Mouse (Mus musculus) cerebellum, postnatal 36 days (tissue): ENCODE measurements at regions not wholly inside any gene's neighbourhood (a gene's known extent, or its start where the extent isn't known, plus 50 kb on each side); places are given as distances from the start of the nearest gene placed in this dataset.

Experiments used
- DNase-seq, 2 experiments: peaks; one replicate each; pipeline ENCODE4 v3.0.0; 2021 to 2022; ENCODE audit warnings: mixed read lengths in 2 of 2

DNA sequence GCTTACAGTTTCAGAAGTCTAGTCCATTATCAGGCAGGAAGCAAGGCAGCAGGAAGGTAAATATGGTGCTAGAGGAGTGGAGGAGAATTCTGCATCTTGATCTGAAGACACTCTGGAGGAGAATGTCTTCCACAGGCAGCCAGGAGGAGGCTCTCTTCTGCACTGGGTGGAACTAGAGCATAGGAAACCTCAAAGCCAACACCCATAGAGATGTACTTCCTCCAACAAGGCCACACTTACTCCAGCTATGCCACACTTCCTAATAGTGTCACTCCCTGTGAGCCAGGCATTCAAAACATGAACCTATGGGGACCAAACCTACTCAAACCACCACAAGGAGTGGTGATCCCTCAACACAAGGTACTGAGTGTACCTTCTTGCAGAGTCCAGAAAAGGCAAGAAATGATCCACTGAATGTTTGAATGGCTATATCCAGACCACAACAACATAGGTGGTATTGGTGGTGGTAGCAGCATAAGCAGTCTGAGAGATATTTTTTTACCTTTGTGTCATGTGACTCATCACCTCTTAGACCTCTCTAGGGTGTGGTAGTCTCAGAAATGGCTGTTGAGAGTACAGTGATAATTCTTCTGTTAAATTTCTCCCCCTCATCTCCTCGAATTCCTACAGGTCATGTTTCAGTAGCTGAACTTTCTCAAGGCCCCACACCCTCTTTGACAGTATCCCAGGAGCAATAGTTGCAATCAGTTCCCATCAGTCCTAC lies 152.3 kb upstream of the Mbnl1 start:
- DNase-seq = no peak

DNA sequence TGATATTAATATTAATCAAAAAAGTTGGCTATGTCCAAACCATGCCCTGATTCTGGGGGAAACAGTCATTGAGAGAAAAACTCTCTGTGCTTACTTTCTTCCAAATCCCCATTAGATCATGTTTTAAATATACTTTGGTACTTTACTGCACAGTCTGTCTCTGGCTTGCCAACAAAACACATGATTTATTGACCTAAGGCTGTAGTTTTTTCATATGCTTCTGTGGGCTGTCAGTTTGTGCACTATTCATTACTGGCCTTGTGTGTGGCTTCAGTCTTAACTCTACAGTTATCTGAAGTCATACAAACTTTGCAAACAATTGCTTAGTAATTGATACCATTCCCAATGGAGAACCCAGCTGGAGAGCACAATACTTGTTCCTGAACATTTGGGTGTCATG lies 149.1 kb upstream of the Mbnl1 start:
- no peak for DNase-seq

DNA sequence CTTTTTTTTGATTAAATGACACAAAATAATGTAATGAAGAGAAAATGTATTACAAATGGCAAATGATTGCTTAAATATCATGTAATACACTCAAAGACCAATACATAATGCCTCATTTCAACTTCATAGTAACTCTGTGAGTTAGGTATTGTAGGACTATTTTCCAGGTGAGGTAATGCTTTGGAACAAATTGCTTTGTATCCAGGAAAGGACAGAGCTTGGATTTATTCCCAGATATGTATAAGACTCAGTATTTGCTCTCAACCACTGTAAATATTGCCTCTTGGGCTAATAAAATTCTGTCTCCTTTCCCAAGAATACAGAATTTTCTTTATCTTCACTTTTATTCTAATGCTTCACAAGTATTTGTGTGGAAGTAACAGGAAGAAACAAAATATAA lies 148.2 kb upstream of the Mbnl1 start:
- DNase-seq = no peak

DNA sequence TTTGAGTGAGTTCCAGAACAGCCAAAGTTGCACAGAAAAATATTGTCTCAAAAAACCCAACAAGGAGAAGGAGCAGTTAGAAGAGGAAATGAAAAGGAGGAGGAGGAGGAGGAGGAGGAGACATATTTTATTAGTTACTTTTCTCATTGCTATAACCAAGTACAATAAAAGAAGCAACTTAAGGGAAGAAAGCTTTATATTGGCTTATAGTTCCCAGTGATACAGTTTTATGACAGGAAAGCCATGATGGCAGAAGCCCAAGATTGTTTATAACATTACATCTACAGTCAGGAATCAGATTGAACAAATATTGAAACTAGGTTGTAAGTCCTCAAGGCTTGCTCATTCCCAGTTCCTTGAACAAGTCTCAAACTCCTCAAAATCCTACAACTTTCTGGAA lies 147.7 kb upstream of the Mbnl1 start:
- no peak for DNase-seq

DNA sequence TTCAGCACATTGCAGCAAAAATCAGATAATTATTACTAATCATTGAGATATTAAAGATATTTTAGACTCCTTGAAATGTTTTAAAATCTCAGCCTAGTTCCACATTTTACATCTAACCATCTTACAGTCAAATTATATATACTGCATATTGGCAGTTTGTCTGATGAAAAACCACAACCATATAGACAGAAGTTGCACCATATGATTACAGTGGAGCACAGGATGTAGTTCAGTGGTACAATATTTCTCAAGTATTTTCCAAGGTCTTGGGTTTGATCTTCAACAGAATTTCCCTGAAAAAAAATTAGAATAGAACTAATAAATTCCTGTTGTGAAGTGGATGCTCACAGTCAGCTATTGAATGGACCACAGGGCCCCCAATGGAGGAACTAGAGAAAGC lies 140.2 kb upstream of the Mbnl1 start:
- DNase-seq = no peak

DNA sequence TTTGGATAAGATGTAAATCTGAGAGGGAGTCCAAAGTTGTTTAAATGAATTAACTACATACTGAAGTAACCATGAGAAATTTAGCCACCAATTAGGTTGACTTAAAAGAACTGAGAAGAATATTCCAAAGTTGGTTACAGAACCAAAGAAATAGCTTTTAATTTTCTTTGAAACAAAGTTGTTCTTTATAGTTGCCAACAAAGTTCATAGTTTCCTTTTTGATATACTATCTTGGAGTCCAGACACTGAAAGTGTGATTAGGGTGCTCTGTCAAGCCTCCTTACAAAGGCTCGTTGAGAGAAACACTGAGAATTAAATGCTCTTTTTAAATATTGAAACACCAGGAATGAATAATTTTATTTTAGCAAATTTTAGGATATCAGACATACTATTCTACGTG lies 139.0 kb upstream of the Mbnl1 start:
- no peak for DNase-seq

DNA sequence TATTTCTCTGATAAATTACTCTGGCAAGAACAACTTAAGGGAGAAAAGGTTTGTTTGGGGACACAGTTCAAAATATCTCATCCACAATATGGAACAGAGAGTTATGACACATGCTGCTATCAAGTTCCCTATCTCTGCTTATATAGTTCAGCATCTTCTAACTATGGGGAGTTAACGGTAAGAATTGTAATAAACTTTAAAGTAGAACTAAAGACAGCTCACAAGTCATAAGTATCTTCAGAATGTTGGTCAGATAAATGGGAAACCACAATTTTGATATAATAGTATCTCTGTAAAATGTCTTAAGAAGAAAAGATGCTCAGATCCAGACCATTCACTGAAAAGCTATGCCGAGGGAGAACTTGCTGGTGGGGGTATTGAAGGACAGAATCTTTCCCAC lies 138.5 kb upstream of the Mbnl1 start:
- no peak for DNase-seq

DNA sequence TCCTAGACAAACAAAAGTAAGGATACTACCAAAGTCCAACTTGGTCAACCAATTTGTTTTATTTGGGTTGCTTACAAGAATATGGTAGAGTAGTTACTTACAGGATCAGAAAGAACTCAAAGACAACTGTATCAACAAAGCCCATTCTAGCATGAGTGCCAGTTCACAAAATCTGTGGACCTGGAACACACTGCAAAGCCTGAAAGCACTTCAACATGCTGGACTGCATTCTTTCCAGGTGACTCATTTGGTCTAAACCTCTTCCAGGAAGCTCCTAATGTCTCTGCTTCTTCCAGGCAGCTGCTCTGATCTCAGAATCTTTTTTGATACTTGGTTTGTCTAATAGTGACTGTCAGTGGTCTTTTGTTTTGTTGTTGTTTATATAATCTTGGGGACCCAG lies 126.2 kb upstream of the Mbnl1 start:
- DNase-seq = no peak

DNA sequence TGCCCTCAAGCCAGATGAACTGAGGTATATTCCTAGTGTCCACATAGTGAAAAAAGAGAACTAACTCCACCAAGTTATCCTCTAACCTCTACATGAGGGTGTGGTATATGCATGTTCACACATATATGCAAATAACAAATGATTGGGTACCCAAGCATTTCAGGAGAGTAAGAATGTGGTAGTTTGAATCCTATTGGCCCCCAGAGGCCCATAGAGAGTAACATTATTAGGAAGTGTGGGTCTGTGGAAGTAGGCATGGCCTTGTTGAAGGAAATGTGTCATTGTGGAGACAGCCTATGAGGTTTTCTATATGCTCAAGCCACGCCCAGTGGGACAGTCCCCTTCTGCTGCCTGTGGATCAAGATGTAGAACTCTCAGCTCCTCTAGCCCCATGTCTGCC lies 125.6 kb upstream of the Mbnl1 start:
- no peak for DNase-seq

DNA sequence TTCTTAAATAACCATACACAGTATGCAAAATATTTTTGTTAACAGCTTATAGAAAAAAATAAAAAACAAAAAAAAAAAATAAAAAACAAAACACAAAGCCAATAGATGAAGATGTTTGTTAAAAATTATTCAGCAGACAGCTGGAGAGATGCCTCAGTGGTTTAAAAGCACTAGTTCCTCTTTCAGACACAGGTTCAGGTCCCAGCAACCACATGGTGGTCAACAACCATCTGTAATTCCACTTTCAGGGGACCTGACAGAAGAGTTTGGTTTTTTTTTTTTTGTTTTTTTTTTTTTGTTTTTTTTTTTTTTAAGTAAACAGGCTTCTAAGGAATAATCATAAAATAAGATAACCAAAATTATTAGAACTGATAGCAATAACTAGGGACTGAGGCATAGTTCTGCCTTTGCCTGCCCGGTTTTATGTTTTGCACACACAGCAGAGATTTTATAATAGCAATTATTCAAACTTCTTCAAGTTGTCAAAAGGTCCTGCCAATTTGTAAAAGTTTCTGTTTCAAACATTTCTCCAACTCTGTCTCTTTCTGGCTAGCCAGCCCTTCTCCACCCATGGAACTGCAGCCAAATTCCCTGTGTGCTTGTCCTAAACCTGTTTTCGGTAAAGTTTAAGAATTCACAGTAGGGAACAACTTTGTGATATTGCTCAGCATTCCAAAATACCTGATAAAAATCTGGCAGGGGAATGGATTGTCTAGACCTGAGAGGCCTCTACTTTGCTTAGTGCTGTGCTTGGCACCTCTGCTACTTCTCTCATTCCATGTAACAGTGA lies 101.3 kb upstream of the Mbnl1 start:
- DNase-seq = no peak

DNA sequence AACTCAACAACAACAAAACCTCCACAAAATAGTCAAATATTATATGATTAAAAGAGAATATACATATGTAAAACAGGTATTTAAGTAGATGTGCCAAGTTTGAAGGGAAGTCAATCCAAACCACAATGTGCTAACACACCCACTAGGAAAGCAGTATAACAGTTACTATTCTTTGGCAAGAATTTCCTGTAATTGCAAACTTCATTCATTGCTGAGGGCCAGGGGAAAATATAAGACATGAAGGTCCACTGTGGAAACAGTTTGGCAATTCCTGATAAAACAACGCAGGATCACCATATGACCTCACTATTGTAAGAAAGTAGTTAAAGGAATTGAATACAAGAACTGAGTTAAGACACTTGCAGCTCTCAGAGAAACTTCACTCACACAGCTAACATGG lies 99.0 kb upstream of the Mbnl1 start:
- DNase-seq = no peak

DNA sequence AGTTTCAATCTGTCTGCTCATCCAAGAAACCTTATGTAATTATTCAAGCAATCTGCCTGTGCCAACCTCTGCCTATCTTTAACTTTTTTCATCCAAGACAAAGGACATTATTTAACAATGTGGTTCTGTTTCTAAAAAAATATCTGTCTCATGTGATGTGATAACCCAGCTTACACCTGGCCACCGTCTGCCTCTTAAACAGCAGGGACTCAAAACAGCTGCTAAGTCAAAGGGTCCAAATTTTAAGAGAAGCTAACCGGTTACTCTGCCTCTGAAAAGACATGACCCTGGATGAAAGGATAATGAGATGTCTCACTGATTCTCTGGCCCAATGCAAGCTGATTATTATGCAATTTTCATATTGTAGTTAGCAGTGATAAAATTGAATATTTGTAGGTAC lies 84.0 kb upstream of the Mbnl1 start:
- DNase-seq = no peak

DNA sequence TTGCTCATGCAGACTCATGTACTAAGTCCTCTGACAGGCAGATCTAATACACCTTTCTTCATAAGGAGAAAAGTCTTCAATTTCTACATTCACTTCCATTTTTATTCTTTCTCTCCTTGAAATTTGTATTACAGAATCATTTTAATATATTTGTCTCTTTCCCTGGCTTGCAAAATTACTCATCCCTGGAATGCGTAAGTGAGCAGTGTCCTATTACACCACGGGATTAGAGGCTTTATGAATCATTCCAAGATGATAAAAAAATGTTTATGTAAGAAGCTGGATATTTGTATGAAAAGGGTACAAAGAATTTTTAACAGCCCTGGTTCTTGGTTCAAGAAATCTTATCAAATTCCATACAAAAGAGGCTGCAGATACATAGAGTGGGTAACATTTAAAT lies 83.6 kb upstream of the Mbnl1 start:
- DNase-seq = no peak

DNA sequence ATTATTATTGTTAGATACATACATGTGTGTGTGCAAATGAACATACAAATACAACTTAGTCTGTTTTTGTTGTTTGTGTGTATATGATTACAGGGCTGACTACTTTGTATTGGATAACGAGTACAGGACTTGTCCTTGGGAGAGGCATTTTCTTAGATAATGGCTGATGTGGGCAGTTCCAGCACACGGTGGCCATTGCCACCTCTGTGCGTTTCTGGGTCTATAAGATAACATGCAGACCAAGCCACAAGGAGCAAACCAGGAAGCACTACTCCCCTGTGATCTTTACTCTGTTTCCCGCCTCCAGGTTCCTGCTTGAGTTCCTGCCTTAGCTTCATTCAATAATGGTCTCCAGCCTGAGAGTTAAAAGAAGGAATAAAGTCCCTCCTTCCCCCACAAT lies 77.3 kb upstream of the Mbnl1 start:
- no peak for DNase-seq

DNA sequence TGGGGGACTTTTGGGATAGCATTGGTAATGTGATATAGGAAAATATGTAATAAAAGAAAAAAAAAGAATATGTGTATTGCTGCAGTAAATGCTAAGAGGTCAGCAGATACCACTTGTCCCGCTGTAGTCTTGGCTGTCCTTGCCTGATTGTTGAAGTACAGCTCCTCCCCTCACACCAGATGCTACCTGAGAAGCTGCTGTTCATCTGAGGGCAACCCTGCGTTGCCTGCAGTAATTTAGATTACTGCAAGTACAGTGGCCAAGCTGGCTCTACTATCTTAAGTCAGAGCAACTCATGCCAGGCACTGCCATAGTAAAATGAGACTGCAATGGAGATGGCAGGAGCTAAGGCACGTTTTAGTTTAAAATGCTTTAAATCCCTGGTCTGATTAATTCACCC lies 75.7 kb upstream of the Mbnl1 start:
- no peak for DNase-seq

DNA sequence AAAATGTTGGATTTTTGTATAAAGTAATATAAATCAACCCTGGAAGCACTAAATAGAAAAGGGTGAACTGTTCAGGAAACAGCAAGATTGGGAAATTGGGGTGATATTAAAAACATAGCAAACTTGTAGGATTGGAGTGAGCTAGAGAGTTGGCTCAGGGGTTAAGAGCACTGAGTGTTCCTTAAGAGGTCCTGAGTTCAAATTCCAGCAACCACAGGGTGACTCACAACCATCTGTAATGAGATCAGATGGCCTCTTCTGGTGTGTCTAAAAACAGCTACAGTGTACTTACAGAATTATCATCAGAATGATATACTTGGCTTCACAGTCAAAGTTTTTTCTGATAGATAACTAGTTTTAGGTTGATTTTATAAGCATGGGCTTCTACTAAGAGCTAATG lies 73.8 kb upstream of the Mbnl1 start:
- DNase-seq = no peak

DNA sequence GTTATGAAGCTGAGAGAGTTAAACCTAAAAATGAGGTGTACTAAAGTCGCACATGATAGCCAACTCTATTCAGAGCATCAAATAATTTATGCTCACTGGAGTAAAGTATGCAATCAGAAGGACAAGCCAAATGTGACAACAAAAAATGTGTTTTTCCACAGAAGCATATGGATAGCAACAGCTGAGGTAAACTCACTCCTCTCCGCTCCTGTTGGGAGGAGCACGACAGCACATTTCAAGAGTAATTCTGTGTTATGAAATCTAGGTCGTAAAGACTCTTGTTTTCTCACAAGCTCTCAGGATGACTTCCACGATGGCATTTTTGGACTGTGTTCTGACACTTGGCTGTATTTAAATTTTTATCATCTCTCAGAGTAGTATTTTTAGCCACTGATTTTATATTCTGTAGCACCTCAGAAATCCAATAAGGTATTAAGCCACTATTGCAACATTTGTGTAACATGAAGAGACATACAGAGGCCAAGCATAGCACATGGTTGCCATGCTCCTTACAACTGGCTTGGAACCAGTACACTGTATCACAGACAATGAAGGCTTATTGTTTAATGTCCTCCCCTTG lies 70.3 kb upstream of the Mbnl1 start:
- DNase-seq = no peak

DNA sequence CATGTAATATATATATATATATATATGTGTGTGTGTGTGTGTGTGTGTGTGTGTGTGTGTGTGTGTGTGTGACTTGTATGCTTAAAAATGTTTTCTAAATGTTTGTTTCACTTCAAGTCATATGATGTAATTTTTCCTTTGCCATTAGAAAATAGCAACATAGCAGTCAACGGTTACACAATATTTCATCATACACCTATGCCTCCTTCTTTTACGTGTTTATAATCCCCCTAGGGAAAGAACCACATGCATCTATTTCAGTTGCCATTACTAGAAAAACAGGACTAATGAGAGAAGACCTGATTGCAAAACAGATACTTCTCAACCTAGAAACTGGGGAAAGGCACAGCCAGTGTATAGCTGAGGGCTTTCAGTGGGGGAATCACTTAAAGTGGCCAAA lies 65.2 kb upstream of the Mbnl1 start:
- DNase-seq = no peak

DNA sequence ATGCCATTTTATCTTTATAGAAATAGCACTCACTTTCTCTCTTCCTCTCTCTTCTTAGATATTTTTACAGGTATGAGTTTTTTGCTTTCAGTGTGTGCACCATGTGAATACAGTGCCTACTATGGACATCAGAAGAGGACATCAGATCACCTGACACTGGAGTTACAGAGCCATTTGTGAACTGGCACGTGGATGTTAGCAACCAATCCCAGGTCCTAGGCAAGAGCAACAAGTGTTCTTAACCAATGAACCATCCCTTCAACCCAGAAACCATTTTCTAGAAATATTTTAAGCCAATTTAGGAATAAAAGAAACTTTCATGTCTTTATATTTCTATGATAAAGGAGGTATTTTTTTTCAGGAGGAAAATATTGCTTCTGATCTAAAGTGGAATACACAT lies 64.7 kb upstream of the Mbnl1 start:
- DNase-seq = no peak

DNA sequence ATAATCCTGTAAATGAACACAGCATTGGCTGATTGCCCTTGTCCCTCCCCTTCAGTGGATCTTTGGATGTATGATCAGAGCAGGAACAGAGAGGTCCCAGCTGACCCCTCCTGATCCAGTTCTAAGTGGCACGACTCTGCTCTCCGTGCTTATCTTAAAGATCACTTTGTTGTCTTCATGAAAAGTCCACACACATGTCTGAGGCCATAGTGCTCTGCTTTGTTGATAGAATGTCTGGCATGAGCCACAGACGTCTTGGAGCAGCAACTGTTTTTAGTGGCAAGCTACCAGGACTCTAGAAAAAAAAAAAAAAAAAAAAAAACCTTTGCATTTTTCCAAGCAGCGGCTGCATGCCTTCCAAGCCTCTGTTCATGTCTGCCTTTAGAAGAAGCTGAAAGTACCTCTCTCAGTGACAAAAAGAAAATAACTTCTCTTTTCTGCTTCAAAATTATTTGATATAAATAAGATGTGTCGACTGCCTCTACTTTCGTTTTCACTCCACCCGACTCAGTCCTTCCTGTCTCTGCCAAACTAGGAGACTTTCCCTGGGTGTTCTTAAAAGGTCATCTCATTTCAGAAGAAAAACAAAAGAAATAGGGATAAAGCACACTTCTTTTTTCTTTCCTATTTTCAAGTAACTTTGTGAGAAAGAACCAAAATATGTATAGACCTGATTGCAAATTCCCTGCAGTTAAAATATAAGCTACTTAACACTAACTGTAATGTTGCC lies 63.9 kb upstream of the Mbnl1 start:
- DNase-seq = peak; percentile 9 to 43

DNA sequence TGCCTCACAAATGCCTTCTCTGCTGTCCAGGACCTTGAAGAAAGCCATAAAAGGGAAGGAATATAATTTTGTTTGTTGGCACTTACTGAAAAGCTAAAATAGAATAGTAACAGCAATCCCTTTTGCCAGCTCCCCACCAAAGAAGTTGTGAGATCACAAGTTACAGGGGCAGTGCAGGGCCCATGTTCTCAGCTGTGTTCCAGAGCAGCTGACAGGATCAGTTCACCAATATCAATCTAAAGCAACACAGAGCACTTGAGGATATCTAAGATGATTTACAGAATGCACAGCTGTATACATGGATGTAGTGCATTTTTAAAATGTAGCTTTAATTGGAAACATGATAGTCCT lies 63.4 kb upstream of the Mbnl1 start:
- no peak for DNase-seq

DNA sequence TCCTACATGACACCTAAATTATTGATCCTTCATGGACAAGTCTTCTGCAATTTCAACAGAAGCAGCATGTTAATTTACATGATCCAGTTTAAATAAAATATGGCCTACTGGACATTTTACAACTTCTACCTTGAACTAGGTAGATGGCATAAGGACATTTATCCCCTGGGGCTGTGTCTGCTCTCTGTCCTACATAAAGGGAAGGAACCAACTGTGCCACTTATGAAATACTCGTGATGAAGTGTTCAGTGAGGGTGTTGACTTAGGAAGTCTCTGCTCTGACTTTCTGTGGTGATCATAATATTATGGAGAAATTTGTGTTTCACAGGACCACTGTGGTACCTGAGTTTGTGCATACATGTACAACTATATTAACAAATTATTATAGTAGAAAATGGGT lies 60.9 kb upstream of the Mbnl1 start:
- DNase-seq = no peak

DNA sequence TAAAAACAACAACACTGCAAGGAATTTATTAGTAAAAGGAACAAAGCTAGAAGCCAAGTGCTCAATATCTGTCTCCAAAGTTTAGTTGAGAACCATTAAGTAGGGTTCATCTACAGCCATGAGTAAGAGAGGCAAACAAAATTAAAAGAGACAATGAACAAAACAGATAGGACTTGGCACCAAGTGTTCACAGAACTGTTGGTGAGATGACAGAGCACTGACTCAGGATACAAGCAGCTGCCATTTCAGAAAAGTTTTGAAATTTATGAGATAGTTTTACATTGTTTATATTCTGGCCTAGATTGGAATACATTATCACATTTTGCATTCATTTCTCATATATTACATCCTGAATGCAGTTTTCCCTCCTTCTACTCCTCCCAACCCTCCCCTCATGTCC lies 60.4 kb upstream of the Mbnl1 start:
- no peak for DNase-seq

DNA sequence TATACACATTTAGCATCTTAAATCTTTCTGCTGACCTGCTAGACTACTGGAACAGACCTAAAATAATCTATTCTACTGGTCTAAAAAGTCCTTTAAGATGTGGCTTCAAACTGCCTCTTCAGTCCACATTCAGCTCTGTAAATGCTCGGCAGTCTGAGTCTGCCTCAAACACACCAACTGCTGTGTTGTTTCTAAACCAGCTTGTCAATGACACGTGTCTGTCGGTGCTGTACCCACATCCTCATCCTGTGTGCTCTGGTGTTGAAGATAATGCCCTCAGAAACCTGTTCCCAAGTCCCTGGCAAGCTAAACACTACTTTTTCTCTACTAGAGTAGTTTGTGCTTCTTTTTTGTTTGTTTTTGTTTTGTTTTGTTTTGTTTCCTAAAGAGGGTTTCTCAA lies 58.9 kb upstream of the Mbnl1 start:
- DNase-seq = no peak
